Mouse (Mus musculus): ENCODE measurements around the gene Elf1. TPM values are rescaled to one million over a fixed set of nuclear protein-coding genes. Genes with fewer than 3 reads are reported as not detected.

The Elf1 gene
- total RNA-seq, 4 experiments from 2014 or later, result 4.9 to 5.7 (median 5.0) TPM

GRCm38 (mm10) chr14:79564784-79565183 lies 83.8 kb downstream of the Elf1 start:
- no peak for DNase-seq (ENCODE audit: low spot score in 2 of 2)

GRCm38 (mm10) chr14:79573482-79574191 lies 92.6 kb downstream of the Elf1 start:
- DNase-seq (ENCODE audit: low spot score in 2 of 2), result no peak

GRCm38 (mm10) chr14:79574361-79574760 lies 93.4 kb downstream of the Elf1 start:
- no peak for DNase-seq (ENCODE audit: low spot score in 2 of 2)

DNA sequence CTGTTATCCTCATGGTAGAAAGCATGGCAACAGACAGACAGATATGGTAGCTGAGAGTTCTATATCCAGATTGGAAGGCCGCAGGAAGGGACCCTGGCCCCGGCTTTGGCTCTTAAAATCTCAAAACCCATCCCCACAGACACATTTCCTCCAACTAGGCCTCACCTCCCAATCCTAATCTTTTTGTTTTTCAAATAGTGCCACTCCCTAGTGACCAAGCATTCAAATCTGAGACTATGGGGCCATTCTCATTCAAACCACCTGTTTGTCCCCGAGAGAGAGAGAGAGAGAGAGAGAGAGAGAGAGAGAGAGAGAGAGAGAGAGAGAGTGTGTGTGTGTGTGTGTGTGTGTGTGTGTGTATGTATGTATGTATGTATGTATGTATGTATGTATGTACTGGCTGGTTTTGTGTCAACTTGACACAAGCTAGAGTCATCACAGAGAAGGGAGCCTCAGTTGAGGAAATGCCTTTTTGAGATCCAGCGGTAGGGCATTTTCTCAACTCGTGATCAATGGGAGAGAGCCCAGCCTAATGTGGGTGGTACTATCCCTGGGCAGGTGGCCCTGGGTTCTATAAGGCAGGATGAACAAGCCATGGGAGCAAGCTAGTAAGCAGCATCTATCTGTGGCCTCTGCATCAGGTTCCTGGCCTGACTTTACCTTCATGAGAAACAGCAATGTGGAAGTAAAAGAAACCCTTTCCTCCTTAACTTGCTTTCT lies 102.7 kb downstream of the Elf1 start:
- no peak for DNase-seq (ENCODE audit: low spot score in 2 of 2)

DNA sequence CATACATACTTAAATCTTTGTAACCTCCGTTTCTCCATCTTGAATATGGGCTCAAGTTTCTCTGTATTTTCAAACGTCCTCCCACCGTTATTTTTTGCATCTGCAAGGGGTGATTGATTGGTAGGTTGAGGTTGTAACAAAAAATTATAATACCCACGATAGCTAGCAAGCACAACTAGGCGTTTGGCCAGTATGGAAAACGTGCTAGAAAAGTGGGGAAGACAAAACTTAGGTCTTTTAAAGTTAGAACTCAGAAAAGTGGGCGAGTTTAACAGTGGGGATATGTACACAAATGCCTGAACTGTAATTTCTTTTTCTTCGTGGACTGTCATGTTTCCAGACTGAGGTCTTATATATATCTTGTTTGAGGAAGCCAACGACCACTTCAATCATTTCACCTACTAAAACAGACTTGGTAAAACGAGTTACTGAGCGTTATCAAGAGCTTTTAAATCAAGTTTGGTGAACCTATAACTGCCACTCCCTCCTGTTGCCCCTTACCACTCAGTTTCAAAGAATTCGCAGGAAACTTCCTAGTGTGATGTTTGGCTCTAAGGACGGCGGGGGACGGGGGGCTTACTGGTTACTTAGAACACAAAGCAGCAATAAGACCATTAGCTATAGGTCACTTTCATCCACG lies 105.6 kb downstream of the Elf1 start:
- no peak for DNase-seq (ENCODE audit: low spot score in 2 of 2)

GRCm38 (mm10) chr14:79587139-79587851 lies 106.3 kb downstream of the Elf1 start, which contains the start of gene Sugt1:
Gene Sugt1, plus strand, starts transcription at chr14:79587691.
- DNase-seq (ENCODE audit: low spot score in 2 of 2), result peak; percentile 95 to 96

- no peak for DNase-seq (ENCODE audit: low spot score in 2 of 2)
Measured at GRCm38 (mm10) chr14:79587852-79588229, 106.8 kb downstream of the Elf1 start.

DNA sequence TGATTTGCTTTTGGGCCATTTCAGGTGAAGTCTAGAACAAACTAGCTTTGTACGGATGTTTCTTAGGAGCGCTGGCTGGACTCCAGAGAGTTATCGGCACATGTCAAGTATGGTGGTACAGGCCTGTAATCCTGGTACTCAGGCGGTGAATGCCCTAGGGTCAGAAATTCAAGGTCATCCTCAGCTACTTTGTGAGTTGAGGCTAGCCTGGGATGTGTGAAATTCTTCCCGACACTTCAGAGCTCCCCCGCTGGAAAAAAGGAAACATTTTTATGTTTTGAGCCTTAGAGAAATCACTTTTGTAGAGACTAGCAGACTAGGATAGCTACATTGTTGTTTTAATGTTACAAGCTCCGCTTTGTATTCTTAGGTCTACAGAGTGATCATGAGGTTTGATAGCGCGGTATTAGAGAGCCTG lies 107.5 kb downstream of the Elf1 start:
- no peak for DNase-seq (ENCODE audit: low spot score in 2 of 2)

- DNase-seq (ENCODE audit: low spot score in 2 of 2), result no peak
Measured at GRCm38 (mm10) chr14:79589401-79589800, 108.4 kb downstream of the Elf1 start.

- no peak for DNase-seq (ENCODE audit: low spot score in 2 of 2)
Measured at GRCm38 (mm10) chr14:79590916-79591315, 109.9 kb downstream of the Elf1 start.

DNA sequence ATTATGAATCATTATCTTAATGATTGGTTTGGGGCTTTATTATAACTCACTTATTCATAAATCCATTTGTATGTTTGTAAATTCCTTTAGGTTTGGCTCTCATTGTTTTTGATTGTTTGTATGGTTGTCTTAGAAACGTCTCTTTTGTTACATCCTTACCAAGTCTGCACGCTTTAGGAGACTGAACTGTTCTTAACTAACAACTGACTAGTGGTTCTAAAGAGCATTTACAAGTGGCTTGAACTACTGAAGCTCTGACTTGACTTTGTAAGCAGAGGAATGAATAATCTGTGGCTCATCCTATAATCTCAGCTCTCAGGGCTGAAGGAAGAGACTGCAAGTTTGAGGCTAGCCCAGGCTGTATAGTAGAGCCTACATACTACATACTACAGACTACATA lies 110.6 kb downstream of the Elf1 start:
- no peak for DNase-seq (ENCODE audit: low spot score in 2 of 2)

GRCm38 (mm10) chr14:79594069-79594468 lies 113.1 kb downstream of the Elf1 start:
- no peak for DNase-seq (ENCODE audit: low spot score in 2 of 2)

GRCm38 (mm10) chr14:79596602-79597001 lies 115.6 kb downstream of the Elf1 start:
- no peak for DNase-seq (ENCODE audit: low spot score in 2 of 2)

DNA sequence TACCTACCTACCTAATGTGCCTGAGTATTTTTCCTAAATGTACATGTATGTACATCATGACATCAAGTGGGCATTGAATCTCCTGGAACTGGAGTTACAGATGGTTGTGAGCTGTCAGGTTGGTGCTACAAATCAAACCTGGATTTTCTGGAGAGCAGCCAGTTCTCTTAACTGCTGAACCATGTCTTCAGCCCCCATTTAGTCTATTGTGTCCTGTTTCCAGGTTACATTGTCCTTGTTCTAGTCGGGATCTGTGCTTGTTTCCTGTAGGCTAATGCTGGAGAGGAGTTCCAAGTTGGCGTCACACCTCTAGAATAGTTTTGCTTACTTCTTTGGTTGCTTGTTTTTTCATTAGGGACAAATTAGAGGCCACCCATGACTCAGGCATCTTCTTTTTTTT lies 124.9 kb downstream of the Elf1 start:
- no peak for DNase-seq (ENCODE audit: low spot score in 2 of 2)

GRCm38 (mm10) chr14:79606392-79606791 lies 125.4 kb downstream of the Elf1 start:
- DNase-seq (ENCODE audit: low spot score in 2 of 2), result no peak

GRCm38 (mm10) chr14:79606867-79607266 lies 125.9 kb downstream of the Elf1 start:
- no peak for DNase-seq (ENCODE audit: low spot score in 2 of 2)

GRCm38 (mm10) chr14:79607352-79607751 lies 126.4 kb downstream of the Elf1 start:
- DNase-seq (ENCODE audit: low spot score in 2 of 2), result no peak

DNA sequence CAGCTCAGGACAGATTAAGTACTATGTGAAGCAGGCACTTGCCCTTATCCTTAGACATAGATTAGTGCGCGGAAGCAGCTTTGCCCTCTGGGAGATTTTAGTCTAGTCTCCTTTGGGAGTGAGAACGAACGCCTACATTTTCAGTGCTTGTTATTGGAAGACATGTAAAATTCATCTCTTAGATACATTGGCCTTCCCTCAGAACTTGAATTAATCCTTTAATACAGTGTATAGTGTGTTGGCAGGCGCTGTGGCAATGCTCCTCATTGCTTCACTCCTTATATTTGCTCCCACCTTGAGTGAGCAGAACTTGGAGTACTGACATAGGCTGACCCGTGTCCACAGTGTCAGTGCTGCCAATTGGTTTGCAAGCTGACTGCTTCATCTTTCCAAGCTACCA lies 127.3 kb downstream of the Elf1 start:
- DNase-seq (ENCODE audit: low spot score in 2 of 2), result no peak

- peak in 1 of 2 experiments; percentile 5 for DNase-seq (ENCODE audit: low spot score in 2 of 2)
Measured at GRCm38 (mm10) chr14:79617121-79617828, 136.3 kb downstream of the Elf1 start.

GRCm38 (mm10) chr14:79619802-79620201 lies 138.8 kb downstream of the Elf1 start:
- no peak for DNase-seq (ENCODE audit: low spot score in 2 of 2)

- no peak for DNase-seq (ENCODE audit: low spot score in 2 of 2)
Measured at GRCm38 (mm10) chr14:79621143-79621542, 140.1 kb downstream of the Elf1 start.
